Mouse (Mus musculus) testis, adult 2 months (tissue): Measurements from ENCODE around the gene Arfip1.

Experiments
- CTCF ChIP-seq: fragments of 200-500 bp; IDR thresholded peaks from 2 replicates; pipeline ENCODE4 v1.5.1; 2012; ENCODE audit warnings: low read depth, mild to moderate bottlenecking, inconsistent platforms, low read length, moderate library complexity; ENCODE audit not compliant: control insufficient read depth, insufficient read depth, insufficient replicate concordance
- POLR2A ChIP-seq: fragments of 200-500 bp; IDR thresholded peaks from 2 replicates; pipeline ENCODE4 v1.6.1; 2012; ENCODE audit warnings: low read depth, mild to moderate bottlenecking, inconsistent platforms, low read length, moderate library complexity; ENCODE audit not compliant: control insufficient read depth

GRCm38 (mm10) chr3:84595677-84596234, 13.3 kb upstream of the Arfip1 start:
- TF ChIP-seq POLR2A = no peak
- no peak for TF ChIP-seq CTCF
